Mouse (Mus musculus): ENCODE measurements at regions not wholly inside any gene's neighbourhood (a gene's known extent, or its start where the extent isn't known, plus 50 kb on each side); places are given as distances from the start of the nearest gene placed in this dataset.

DNA sequence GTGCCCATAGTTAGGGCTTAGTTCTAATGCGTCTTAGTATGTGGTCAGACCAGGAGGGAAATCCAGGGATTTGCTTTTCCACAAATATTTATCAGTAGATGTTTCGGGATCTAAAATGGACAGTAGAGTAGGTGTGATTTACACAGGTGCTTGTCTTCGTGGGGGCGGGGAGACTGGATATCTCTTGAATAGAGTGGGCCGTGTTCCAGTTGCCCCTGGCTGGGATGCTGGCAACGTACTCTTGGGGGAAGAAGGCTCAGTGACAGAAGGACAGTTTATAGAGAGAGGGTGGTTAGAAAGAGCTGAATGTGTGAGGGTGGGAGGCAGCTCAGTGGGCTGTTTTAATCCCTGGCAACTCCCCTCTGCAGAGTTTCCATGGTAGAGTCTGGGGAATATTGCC lies 117.4 kb downstream of the Enc1 start:
- no peak for TF ChIP-seq CTCF (IDR thresholded peaks at IDR 0.05; ENCODE audit: control insufficient read depth, insufficient read depth, insufficient replicate concordance, low read depth, low read length)
- TF ChIP-seq POLR2A (IDR thresholded peaks at IDR 0.05; ENCODE audit: control insufficient read depth, low read depth, low read length) = no peak
